Mouse (Mus musculus) liver, adult 2 months (tissue): Measurements from ENCODE around the gene 1810055G02Rik. TPM values are rescaled to one million over a fixed set of nuclear protein-coding genes. Genes with fewer than 3 reads are reported as not detected.

ENCODE experiments used
- DNase-seq: peaks from one replicate; pipeline ENCODE4 v3.0.0-alpha.2; 2011; ENCODE audit warnings: low read depth, low spot score; ENCODE audit errors: extremely low read depth
- H3K27ac ChIP-seq: fragments of 200-500 bp; replicated peaks from 2 replicates; pipeline ENCODE4 v1.5.1; 2012; ENCODE audit warnings: low read depth, mild to moderate bottlenecking, control low read depth, inconsistent platforms, low read length; ENCODE audit not compliant: insufficient read depth
- H3K27me3 ChIP-seq: fragments of 200-500 bp; 2 replicates; pipeline ENCODE4 v1.6.1; 2012; ENCODE audit warnings: mild to moderate bottlenecking, moderate library complexity, low read length, inconsistent platforms; ENCODE audit not compliant: control insufficient read depth, insufficient read depth
- H3K36me3 ChIP-seq: fragments of 200-500 bp; 2 replicates; pipeline ENCODE4 v1.6.1; 2012; ENCODE audit warnings: low read length, inconsistent platforms; ENCODE audit not compliant: control insufficient read depth, insufficient read depth
- H3K4me1 ChIP-seq: fragments of 200-500 bp; 2 replicates; pipeline ENCODE4 v1.6.1; 2011; ENCODE audit warnings: low read length; ENCODE audit not compliant: control insufficient read depth, insufficient read depth
- H3K4me3 ChIP-seq: fragments of 200-500 bp; 2 replicates; pipeline ENCODE4 v1.5.1; 2011; ENCODE audit warnings: low read depth, mild to moderate bottlenecking, control low read depth, low read length, moderate library complexity; ENCODE audit not compliant: insufficient read depth
- H3K79me2 ChIP-seq: fragments of 200-500 bp; 2 replicates; pipeline ENCODE4 v1.6.1; 2012; ENCODE audit warnings: inconsistent platforms, mild to moderate bottlenecking, low read length, moderate library complexity; ENCODE audit not compliant: control insufficient read depth, insufficient read depth
- H3K9ac ChIP-seq: fragments of 200-500 bp; 2 replicates; pipeline ENCODE4 v1.6.1; 2012; ENCODE audit warnings: low read depth, mild to moderate bottlenecking, control low read depth, inconsistent platforms, low read length
- CTCF ChIP-seq: fragments of 200-500 bp; IDR thresholded peaks from 2 replicates; pipeline ENCODE4 v1.5.1; 2011; ENCODE audit warnings: low read depth, low read length, control low read depth
- POLR2A ChIP-seq: fragments of 200-500 bp; IDR thresholded peaks from 2 replicates; pipeline ENCODE4 v1.6.1; 2011; ENCODE audit warnings: low read length, control low read depth; ENCODE audit not compliant: insufficient read depth; ENCODE audit errors: extremely low read depth
- WGBS: fragments of 180-500 bp; shearing (Covaris S2); methylation state at CpG from one replicate; pipeline ENCODE4 v1.1.7; 2018; 5-methylcytosine and 5-hydroxymethylcytosine counted together
- polyA plus RNA-seq: library from polyadenylated mRNA; depleted of rRNA; stranded (reverse); fragments of >200 nt; gene quantifications from 2 replicates; pipeline ENCODE4 v1.2.3, GENCODE M21; 2012
- total RNA-seq: library from RNA; depleted of rRNA; stranded (reverse); fragments of >200 nt; gene quantifications from 2 replicates; pipeline ENCODE4 v1.2.3, GENCODE M21; 2014

Gene 1810055G02Rik
- total and polyA plus RNA-seq, 2 experiments = 18.4 to 20.1 TPM

DNA sequence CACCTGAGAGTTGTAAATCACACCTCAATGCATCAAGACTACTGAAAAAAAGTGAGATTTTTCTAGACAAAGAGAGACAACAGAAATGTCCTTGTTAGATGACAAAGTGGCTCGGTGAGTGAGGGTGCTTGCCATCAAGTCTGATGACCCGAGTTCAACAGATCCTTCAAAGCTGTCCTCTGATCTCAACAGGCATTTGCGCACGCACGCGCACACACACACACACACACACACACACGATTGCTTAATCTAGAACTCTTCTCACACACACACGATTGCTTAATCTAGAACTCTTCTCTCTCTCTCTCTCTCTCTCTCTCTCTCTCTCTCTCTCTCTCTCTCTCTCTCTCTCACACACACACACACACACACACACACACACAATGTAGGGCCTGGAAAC is 12.1 kb upstream of the 1810055G02Rik start:
- H3K4me3 ChIP-seq = no peak overlapping the region
- TF ChIP-seq CTCF (no peak), POLR2A (no peak)
- WGBS = 22% methylated on average over 8 of the region's 8 CpGs
- peak overlapping the region; percentile 85 for H3K27ac ChIP-seq
- no peaks in the 10 kb centered on the region for H3K27me3 ChIP-seq
- peak; percentile 79 for DNase-seq
- no peaks in the 10 kb centered on the region for H3K79me2 ChIP-seq
- no peak overlapping the region for H3K9ac ChIP-seq
- H3K4me1 ChIP-seq = peaks cover 26% of the 10 kb centered on the region
- H3K36me3 ChIP-seq = no peaks in the 10 kb centered on the region

DNA sequence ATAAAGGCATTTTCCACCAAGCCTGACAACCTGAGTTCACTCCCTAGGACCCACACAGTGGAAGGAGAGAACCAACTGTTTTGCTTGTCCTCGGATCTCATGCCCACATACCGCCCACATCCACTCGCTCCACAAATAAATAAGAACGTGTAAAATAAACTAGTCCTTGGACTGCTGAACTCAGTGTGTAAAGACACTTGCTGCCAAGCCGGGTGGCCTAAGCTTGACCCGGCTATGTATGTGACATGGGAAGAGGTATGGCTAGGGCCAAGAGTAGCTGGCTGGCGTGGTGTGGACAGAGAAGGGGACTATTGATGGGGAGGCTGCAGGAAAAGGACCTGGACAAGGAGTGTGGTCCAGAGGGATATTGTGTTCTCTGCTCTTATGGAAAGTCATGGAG is 10.1 kb upstream of the 1810055G02Rik start:
- Histone ChIP-seq H3K9ac (no peak overlapping the region), H3K4me3 (no peak overlapping the region), H3K27ac (no peak overlapping the region), H3K4me1 (peaks cover 21% of the 10 kb centered on the region), H3K27me3 (no peaks in the 10 kb centered on the region), H3K79me2 (no peaks in the 10 kb centered on the region), H3K36me3 (no peaks in the 10 kb centered on the region)
- WGBS = 22% methylated on average over 7 of the region's 7 CpGs
- TF ChIP-seq CTCF (no peak), POLR2A (no peak)
- peak; percentile 55 for DNase-seq

DNA sequence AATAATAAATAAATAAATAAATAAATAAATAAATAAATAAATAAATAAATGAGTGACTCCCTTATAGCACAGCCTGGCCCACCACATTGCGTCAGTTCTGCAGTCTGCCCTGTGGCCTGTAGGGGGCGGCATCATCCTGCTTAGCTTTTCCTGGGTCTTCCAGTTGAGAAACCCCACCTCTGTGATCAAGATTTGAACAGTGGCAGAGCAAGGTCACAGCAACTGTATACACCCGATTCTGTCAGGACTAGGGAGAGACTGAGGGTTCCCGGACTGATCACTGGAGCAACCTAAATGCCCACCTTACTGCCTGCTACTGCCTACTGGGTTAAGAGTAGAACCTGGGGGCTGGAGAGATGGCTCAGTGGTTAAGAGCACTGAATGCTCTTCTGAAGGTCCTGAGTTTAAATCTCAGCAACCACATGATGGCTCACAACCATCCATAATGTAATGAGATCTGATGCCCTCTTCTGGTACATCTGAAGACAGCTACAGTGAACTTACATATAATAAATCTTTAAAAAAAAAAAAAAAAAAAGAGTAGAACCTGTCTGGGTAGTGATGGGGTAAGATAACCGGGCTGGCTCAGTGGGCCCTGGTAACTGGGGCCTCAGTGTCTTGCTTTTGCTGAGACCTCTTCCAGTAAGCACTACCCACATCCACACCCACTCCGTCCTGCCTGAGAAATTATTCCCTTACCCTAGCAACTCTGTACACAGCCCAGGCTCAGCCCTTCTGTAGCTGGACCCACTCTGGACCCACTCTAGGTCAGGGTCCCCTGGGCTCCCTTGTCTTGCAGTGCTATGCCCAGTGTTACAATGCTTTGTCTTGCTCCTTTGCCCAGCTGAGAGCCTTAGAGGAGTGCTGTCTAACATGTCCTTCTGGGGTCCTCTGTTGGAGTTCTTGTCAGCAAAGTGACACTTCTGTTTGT is 8.3 kb upstream of the 1810055G02Rik start:
- DNase-seq = peak; percentile 53
- H3K36me3 ChIP-seq = no peaks in the 10 kb centered on the region
- H3K79me2 ChIP-seq = no peaks in the 10 kb centered on the region
- H3K4me1 ChIP-seq = peaks cover 16% of the 10 kb centered on the region
- no peaks in the 10 kb centered on the region for H3K27me3 ChIP-seq
- H3K27ac ChIP-seq = no peak overlapping the region
- H3K4me3 ChIP-seq = no peak overlapping the region
- WGBS = 26% methylated on average over 6 of the region's 6 CpGs
- TF ChIP-seq POLR2A (no peak), CTCF (peak; percentile 94)
- H3K9ac ChIP-seq = no peak overlapping the region

- no peaks in the 10 kb centered on the region for H3K36me3 ChIP-seq
- no peak for TF ChIP-seq POLR2A
- no peak for TF ChIP-seq CTCF
- H3K4me1 ChIP-seq = peaks cover 9% of the 10 kb centered on the region; the same call in 1 of the 2 replicates
- no peaks in the 10 kb centered on the region for H3K27me3 ChIP-seq
- 93% methylated on average over 4 of the region's 4 CpGs for WGBS
- H3K9ac ChIP-seq = no peak overlapping the region
- no peak for DNase-seq
- no peak overlapping the region for H3K4me3 ChIP-seq
- no peaks in the 10 kb centered on the region for H3K79me2 ChIP-seq
- no peak overlapping the region for H3K27ac ChIP-seq
These were observed 5.6 kb upstream of the 1810055G02Rik start for GRCm38 (mm10) chr19:3702460-3702859.

DNA sequence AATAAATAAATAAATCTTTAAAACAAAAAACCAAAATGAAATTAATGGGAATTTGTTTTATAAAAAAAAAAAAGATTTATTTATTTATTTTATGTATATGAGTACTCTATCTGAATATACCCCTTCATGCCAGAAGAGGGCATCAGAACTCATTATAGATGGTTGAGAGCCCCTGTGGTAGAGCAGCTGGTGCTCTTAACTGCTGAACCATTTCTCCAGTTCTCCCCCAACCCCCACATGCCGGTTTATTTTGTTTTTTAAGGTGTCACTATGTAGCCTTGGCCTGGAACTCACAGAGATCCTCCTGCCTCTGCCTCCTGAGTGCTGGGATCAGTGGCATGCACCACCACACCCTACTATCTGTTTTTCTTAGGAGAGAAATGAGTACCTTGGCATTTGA is 1.8 kb upstream of the 1810055G02Rik start:
- peaks cover 14% of the 10 kb centered on the region for H3K4me1 ChIP-seq
- H3K79me2 ChIP-seq = peaks cover 14% of the 10 kb centered on the region
- no peak overlapping the region for H3K9ac ChIP-seq
- DNase-seq = no peak
- WGBS = 74% methylated on average over 1 of the region's 1 CpGs
- TF ChIP-seq CTCF (no peak), POLR2A (no peak)
- no peak overlapping the region for H3K27ac ChIP-seq
- peaks cover 2% of the 10 kb centered on the region; the same call in 1 of the 2 replicates for H3K36me3 ChIP-seq
- H3K27me3 ChIP-seq = no peaks in the 10 kb centered on the region
- H3K4me3 ChIP-seq = no peak overlapping the region

GRCm38 (mm10) chr19:3707553-3707952 is 540 bp upstream of the 1810055G02Rik start:
- Histone ChIP-seq H3K4me3 (peak overlapping the region; percentile 39), H3K27me3 (no peaks in the 10 kb centered on the region), H3K4me1 (peaks cover 15% of the 10 kb centered on the region), H3K9ac (peak overlapping the region; percentile 45), H3K79me2 (peaks cover 17% of the 10 kb centered on the region), H3K27ac (peak overlapping the region; percentile 77), H3K36me3 (peaks cover 2% of the 10 kb centered on the region; the same call in 1 of the 2 replicates)
- WGBS = 29% methylated on average over 10 of the region's 10 CpGs
- no peak for TF ChIP-seq CTCF
- TF ChIP-seq POLR2A = no peak
- peak; percentile 66 for DNase-seq
